Mouse (Mus musculus) layer of hippocampus, postnatal 25 days (tissue): Measurements from ENCODE around the gene Gm10972. TPM values are rescaled to one million over a fixed set of nuclear protein-coding genes. Genes with fewer than 3 reads are reported as not detected.

ENCODE experiments used
- total RNA-seq, 2 experiments: library from RNA; stranded (reverse); gene quantifications; 2 replicates each; pipeline ENCODE4 v1.2.3; 2021

The Gm10972 gene
- total RNA-seq, 2 experiments from 2014 or later, result not detected

Other genes starting within 250 kb of the Gm10972 start
- 1 to 10 TPM in 1 of 2 experiments, under 1 TPM in 1; 0.99 to 1.1 TPM for gene Lingo4, start 244.6 kb upstream of the Gm10972 start, total RNA-seq
- gene Tdrkh, start 229.8 kb upstream of the Gm10972 start, total RNA-seq, result 10 to 100 TPM; 44.1 TPM
- gene Mrpl9, start 199.8 kb upstream of the Gm10972 start, total RNA-seq, result 10 to 100 TPM; 42.1 to 46.8 TPM
- not detected for gene Oaz3, start 199.2 kb upstream of the Gm10972 start, total RNA-seq
- gene Celf3, start 164.8 kb upstream of the Gm10972 start, total RNA-seq, result 100 to 1,000 TPM; 165 to 198 TPM
- gene Riiad1, start 162.8 kb upstream of the Gm10972 start, total RNA-seq, result 1 to 10 TPM; 5.8 to 6.9 TPM
- 100 to 1,000 TPM in 1 of 2 experiments, 10 to 100 TPM in 1; 96.6 to 103 TPM for gene Snx27, start 60.4 kb upstream of the Gm10972 start, total RNA-seq
- gene Tuft1, start 15.8 kb downstream of the Gm10972 start, total RNA-seq, result 1 to 10 TPM; 2.0 to 2.2 TPM
- 1 to 10 TPM in 1 of 2 experiments, not detected in 1; 1.0 TPM for gene Selenbp2, start 50.4 kb downstream of the Gm10972 start, total RNA-seq
- gene Cgn, start 143.4 kb downstream of the Gm10972 start, total RNA-seq, result 1 to 10 TPM; 3.1 to 3.2 TPM
- gene Pogz, start 194.5 kb downstream of the Gm10972 start, total RNA-seq, result 10 to 100 TPM; 47.6 to 57.9 TPM
- 100 to 1,000 TPM; 253 to 304 TPM for gene Psmb4, start 243.8 kb downstream of the Gm10972 start, total RNA-seq